Mouse (Mus musculus) urinary bladder, postnatal 4 days (tissue): ENCODE results near the gene Eloa.

Experiments used
- DNase-seq, 2 experiments: peaks; one replicate each; pipeline ENCODE4 v3.0.0; 2021 to 2022; ENCODE audit warnings: low spot score in 2 of 2

The Eloa gene

GRCm38 (mm10) chr4:136030968-136031909 lies 9.7 kb upstream of the Eloa start:
- DNase-seq = no peak

- DNase-seq = no peak
Measured at GRCm38 (mm10) chr4:136028689-136029088, 7.1 kb upstream of the Eloa start.

GRCm38 (mm10) chr4:136028132-136028564 lies 6.6 kb upstream of the Eloa start:
- DNase-seq = no peak

GRCm38 (mm10) chr4:136027416-136028131 lies 6.0 kb upstream of the Eloa start:
- no peak for DNase-seq

GRCm38 (mm10) chr4:136025350-136025749 lies 3.8 kb upstream of the Eloa start:
- no peak for DNase-seq

- DNase-seq = no peak
Measured at GRCm38 (mm10) chr4:136022924-136023323, 1.4 kb upstream of the Eloa start.

GRCm38 (mm10) chr4:136020743-136021548 lies 617 bp downstream of the Eloa start:
- DNase-seq = no peak

GRCm38 (mm10) chr4:136016059-136016602 lies 5.4 kb downstream of the Eloa start:
- no peak for DNase-seq

- DNase-seq = no peak
Measured at GRCm38 (mm10) chr4:136010586-136010985, 11.0 kb downstream of the Eloa start.

- no peak for DNase-seq
Measured at GRCm38 (mm10) chr4:136008782-136009447, 12.6 kb downstream of the Eloa start.

- no peak for DNase-seq
Measured at GRCm38 (mm10) chr4:136006821-136007220, 14.7 kb downstream of the Eloa start.

GRCm38 (mm10) chr4:136004921-136005320 lies 16.6 kb downstream of the Eloa start:
- no peak for DNase-seq

- DNase-seq = no peak
Measured at GRCm38 (mm10) chr4:136004107-136004675, 17.4 kb downstream of the Eloa start.

GRCm38 (mm10) chr4:135995118-135995517 lies 26.4 kb downstream of the Eloa start:
- no peak for DNase-seq

GRCm38 (mm10) chr4:135993941-135994340 lies 27.6 kb downstream of the Eloa start:
- no peak for DNase-seq

- DNase-seq = no peak
Measured at GRCm38 (mm10) chr4:135987714-135988113, 33.8 kb downstream of the Eloa start.

- DNase-seq = peak; percentile 90 to 91
Measured at GRCm38 (mm10) chr4:135986943-135987710, 34.4 kb downstream of the Eloa start, which contains the start of gene Pithd1. Gene Pithd1, minus strand, starts transcription at chr4:135987264.

- DNase-seq = no peak
Measured at GRCm38 (mm10) chr4:135986301-135986942, 35.1 kb downstream of the Eloa start.

- DNase-seq = no peak
Measured at GRCm38 (mm10) chr4:135985769-135986168, 35.8 kb downstream of the Eloa start.
